Mouse (Mus musculus) intestine, postnatal 0 days (tissue): ENCODE results near the gene Slc41a3. TPM values are rescaled to one million over a fixed set of nuclear protein-coding genes. Genes with fewer than 3 reads are reported as not detected.

Experiments used
- ATAC-seq: fragments of 200-750 bp; cut with Nextera tagmentation; 2 replicates; pipeline ENCODE4 v1.8.0; 2017; ENCODE audit warnings: mild to moderate bottlenecking, moderate TSS enrichment, moderate library complexity
- H3K27ac ChIP-seq: fragments of 300-500 bp; sonication (generic); 2 replicates; pipeline ENCODE4 v1.5.1; 2014; ENCODE audit warnings: mild to moderate bottlenecking, low read depth, low read length, moderate library complexity
- H3K27me3 ChIP-seq: fragments of 300-500 bp; sonication (generic); replicated peaks from 2 replicates; pipeline ENCODE4 v1.6.1; 2014; ENCODE audit warnings: low read length, mixed read lengths; ENCODE audit not compliant: control insufficient read depth, insufficient read depth
- H3K36me3 ChIP-seq: fragments of 300-500 bp; sonication (generic); 2 replicates; pipeline ENCODE4 v1.6.1; 2014; ENCODE audit warnings: mild to moderate bottlenecking, moderate library complexity; ENCODE audit not compliant: control insufficient read depth, insufficient read depth
- H3K4me1 ChIP-seq: fragments of 300-500 bp; sonication (generic); replicated peaks from 2 replicates; pipeline ENCODE4 v1.6.1; 2014; ENCODE audit warnings: antibody characterized with exemption, low read length, mixed read lengths; ENCODE audit not compliant: control insufficient read depth, insufficient read depth
- H3K4me2 ChIP-seq: fragments of 300-500 bp; sonication (generic); replicated peaks from 2 replicates; pipeline ENCODE4 v1.6.1; 2014; ENCODE audit warnings: low read depth, mild to moderate bottlenecking, moderate library complexity
- H3K4me3 ChIP-seq: fragments of 300-500 bp; sonication (generic); 2 replicates; pipeline ENCODE4 v1.5.1; 2014; ENCODE audit warnings: low read depth, low read length
- H3K9ac ChIP-seq: fragments of 300-500 bp; sonication (generic); 2 replicates; pipeline ENCODE4 v1.6.1; 2014; ENCODE audit warnings: mild to moderate bottlenecking, low read depth, low read length
- H3K9me3 ChIP-seq: fragments of 300-500 bp; sonication (generic); 2 replicates; pipeline ENCODE4 v1.6.1; 2016; ENCODE audit warnings: mixed run types; ENCODE audit not compliant: control insufficient read depth
- CTCF ChIP-seq: sonication (generic); IDR thresholded peaks from 2 replicates; pipeline ENCODE4 v1.5.1; 2016; ENCODE audit warnings: low read depth, mild to moderate bottlenecking, control low read depth, antibody characterized with exemption, moderate library complexity
- WGBS: fragments of 180-500 bp; shearing (Covaris S2); extraction: QIAGEN DNeasy Blood & Tissue Kit; methylation state at CpG from one replicate; pipeline ENCODE4 v1.1.7; 2014; 5-methylcytosine and 5-hydroxymethylcytosine counted together
- microRNA-seq: library from miRNA; unstranded; fragments of <30 nt; microRNA quantifications from one replicate; pipeline ENCODE4, GENCODE M21; 2016
- polyA plus RNA-seq: library from polyadenylated mRNA; unstranded; fragments of >200 nt; fragmentation: Nextera tagmentation; extraction: Ambion mirVana; gene quantifications from 2 replicates; pipeline ENCODE4 v1.2.1, GENCODE M21; 2015

Slc41a3 gene
- polyA plus RNA-seq, 1 experiment from 2014 or later, result 8.8 TPM

GRCm38 (mm10) chr6:90686812-90687211 is 82.3 kb downstream of the Slc41a3 start:
- no peaks in the 10 kb centered on the region for H3K9me3 ChIP-seq
- H3K27ac ChIP-seq, result no peak overlapping the region
- 0 out of 2 replicates have a peak, but pooled peaks cover 9% of the 10 kb centered on the region for H3K4me1 ChIP-seq
- H3K4me2 ChIP-seq, result no peak overlapping the region
- no peak overlapping the region for H3K4me3 ChIP-seq
- peaks cover 41% of the 10 kb centered on the region for H3K36me3 ChIP-seq
- WGBS, result 69% methylated on average over 1 of the region's 1 CpGs
- H3K9ac ChIP-seq, result no peak overlapping the region
- no peaks in the 10 kb centered on the region for H3K27me3 ChIP-seq
- no peak for TF ChIP-seq CTCF
- ATAC-seq, result no peak

GRCm38 (mm10) chr6:90688003-90688402 is 83.5 kb downstream of the Slc41a3 start:
- H3K4me1 ChIP-seq, result 0 out of 2 replicates have a peak, but pooled peaks cover 9% of the 10 kb centered on the region
- WGBS, result 93% methylated on average over 6 of the region's 6 CpGs
- H3K9ac ChIP-seq, result no peak overlapping the region
- no peak overlapping the region for H3K4me3 ChIP-seq
- no peaks in the 10 kb centered on the region for H3K9me3 ChIP-seq
- H3K4me2 ChIP-seq, result no peak overlapping the region
- H3K27ac ChIP-seq, result no peak overlapping the region
- ATAC-seq, result no peak
- H3K36me3 ChIP-seq, result peaks cover 44% of the 10 kb centered on the region
- no peak for TF ChIP-seq CTCF
- H3K27me3 ChIP-seq, result no peaks in the 10 kb centered on the region

GRCm38 (mm10) chr6:90688742-90689141 is 84.2 kb downstream of the Slc41a3 start:
- no peak for TF ChIP-seq CTCF
- Histone ChIP-seq H3K27me3 (no peaks in the 10 kb centered on the region), H3K9me3 (no peaks in the 10 kb centered on the region), H3K9ac (no peak overlapping the region), H3K4me1 (0 out of 2 replicates have a peak, but pooled peaks cover 7% of the 10 kb centered on the region), H3K27ac (no peak overlapping the region), H3K4me2 (no peak overlapping the region), H3K4me3 (no peak overlapping the region), H3K36me3 (peaks cover 46% of the 10 kb centered on the region)
- ATAC-seq, result no peak
- 65% methylated on average over 3 of the region's 3 CpGs for WGBS

DNA sequence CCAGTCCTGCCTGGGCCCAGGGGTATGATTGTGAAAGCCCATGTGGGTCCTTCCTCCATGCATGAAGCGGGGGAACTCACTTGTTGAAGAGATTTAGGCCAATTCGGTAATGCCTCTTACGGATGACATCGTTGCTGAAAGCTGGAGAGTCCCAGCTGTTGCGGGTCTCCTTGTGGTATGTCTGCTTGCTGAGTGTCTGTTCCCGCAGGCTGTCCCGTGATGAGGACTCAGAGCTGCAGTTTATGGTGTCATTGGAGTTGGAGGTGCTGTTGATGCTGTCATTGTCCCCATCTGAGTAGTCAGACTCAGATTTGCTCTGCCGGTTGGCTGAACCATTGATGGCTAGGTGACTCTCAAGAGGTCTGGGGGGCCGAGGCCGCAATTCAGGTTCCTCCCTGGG is 85.0 kb downstream of the Slc41a3 start:
- WGBS, result 83% methylated on average over 10 of the region's 10 CpGs
- Histone ChIP-seq H3K27me3 (no peaks in the 10 kb centered on the region), H3K36me3 (peaks cover 52% of the 10 kb centered on the region), H3K9ac (no peak overlapping the region), H3K4me2 (no peak overlapping the region), H3K27ac (no peak overlapping the region), H3K9me3 (no peaks in the 10 kb centered on the region), H3K4me3 (no peak overlapping the region), H3K4me1 (no peaks in the 10 kb centered on the region)
- ATAC-seq, result no peak
- no peak for TF ChIP-seq CTCF

- Histone ChIP-seq H3K27ac (no peak overlapping the region), H3K27me3 (no peaks in the 10 kb centered on the region), H3K4me3 (no peak overlapping the region), H3K4me2 (no peak overlapping the region), H3K9ac (no peak overlapping the region), H3K4me1 (no peaks in the 10 kb centered on the region), H3K9me3 (no peaks in the 10 kb centered on the region), H3K36me3 (peaks cover 54% of the 10 kb centered on the region)
- TF ChIP-seq CTCF, result no peak
- no peak for ATAC-seq
- WGBS, result 57% methylated on average over 2 of the region's 2 CpGs
Measured at GRCm38 (mm10) chr6:90691935-90692334, 87.4 kb downstream of the Slc41a3 start.

DNA sequence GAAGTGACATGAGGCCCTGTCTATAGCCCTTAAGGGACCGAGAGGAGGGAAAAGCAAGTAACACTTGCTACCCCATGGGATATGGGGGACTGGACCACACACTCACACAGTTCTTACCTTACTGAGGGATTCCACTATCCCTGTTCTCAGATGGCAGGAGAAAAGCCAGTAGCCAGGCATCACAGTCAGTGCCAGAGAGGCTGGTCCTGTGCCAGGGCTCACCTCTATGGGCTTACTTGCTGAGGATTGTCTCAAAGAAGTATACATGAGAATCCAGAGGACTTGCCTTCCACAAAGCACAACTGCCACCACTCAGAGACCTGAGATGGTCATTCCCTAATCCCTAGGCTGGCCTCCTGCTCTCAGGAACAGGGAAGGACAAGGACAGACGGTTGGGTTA is 87.9 kb downstream of the Slc41a3 start:
- Histone ChIP-seq H3K9me3 (no peaks in the 10 kb centered on the region), H3K36me3 (peaks cover 54% of the 10 kb centered on the region), H3K9ac (no peak overlapping the region), H3K27ac (no peak overlapping the region), H3K4me1 (no peaks in the 10 kb centered on the region), H3K4me2 (no peak overlapping the region), H3K4me3 (no peak overlapping the region), H3K27me3 (no peaks in the 10 kb centered on the region)
- no peak for TF ChIP-seq CTCF
- no peak for ATAC-seq
- 90% methylated on average over 2 of the region's 2 CpGs for WGBS

GRCm38 (mm10) chr6:90695754-90696153 is 91.2 kb downstream of the Slc41a3 start:
- WGBS, result 81% methylated on average over 1 of the region's 1 CpGs
- Histone ChIP-seq H3K9me3 (no peaks in the 10 kb centered on the region), H3K9ac (no peak overlapping the region), H3K27me3 (no peaks in the 10 kb centered on the region), H3K4me2 (no peak overlapping the region), H3K4me1 (peaks cover 3% of the 10 kb centered on the region; the same call in 1 of the 2 replicates), H3K4me3 (no peak overlapping the region), H3K27ac (no peak overlapping the region), H3K36me3 (peaks cover 27% of the 10 kb centered on the region)
- no peak for TF ChIP-seq CTCF
- no peak for ATAC-seq

Small RNA genes within 50 kb of the gene (microRNA-seq; reads per million reads assigned to microRNA genes)
- not detected for gene Gm24816

Other genes starting within 250 kb of the Slc41a3 start
- 5.0 and 5.3 TPM in 2 replicates for gene Zxdc, start 235.2 kb upstream of the Slc41a3 start, polyA plus RNA-seq
- gene Cfap100, start 175.9 kb upstream of the Slc41a3 start, polyA plus RNA-seq, result 0.07 TPM in 1 of 2 replicates, not detected in the other
- 0.51 and 0.86 TPM in 2 replicates for gene Klf15, start 142.1 kb upstream of the Slc41a3 start, polyA plus RNA-seq
- gene Aldh1l1, start 118.3 kb upstream of the Slc41a3 start, polyA plus RNA-seq, result 12.1 and 15.6 TPM in 2 replicates